Mouse (Mus musculus): ENCODE measurements around the gene Prkaa1. TPM values are rescaled to one million over a fixed set of nuclear protein-coding genes. Genes with fewer than 3 reads are reported as not detected.
"Not testable (repeated sequence)": the region's sequence is repeated elsewhere in the genome, so short reads cannot be mapped to it uniquely, and the experiment has no call there.

Prkaa1 gene
- polyA plus RNA-seq, 1 experiment from 2014 or later = 23.7 TPM

DNA sequence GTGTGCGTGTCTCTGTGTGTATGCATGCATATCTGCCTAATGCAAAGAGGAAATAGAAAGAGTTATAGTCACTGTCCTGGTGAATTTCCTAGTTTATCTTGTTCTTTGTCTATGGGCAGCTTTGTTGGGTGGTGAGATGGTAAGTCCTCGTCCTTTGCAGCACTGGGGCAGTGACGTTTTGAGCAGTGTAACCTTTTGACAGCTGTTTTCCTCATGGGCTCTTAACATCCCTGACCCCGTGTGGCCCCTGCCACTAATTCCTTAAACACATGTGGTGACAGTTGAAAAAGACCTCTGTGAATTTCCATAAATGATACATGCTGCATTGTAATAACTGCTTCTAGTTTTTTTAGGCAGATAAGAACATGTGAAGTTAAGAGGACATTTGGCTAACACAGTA, 53.0 kb downstream of the Prkaa1 start:
- Histone ChIP-seq H3K27ac (ENCODE audit: poor library complexity, severe bottlenecking) (no peak overlapping the region; the same call in 1 of the 2 replicates), H3K4me1 (replicated peaks) (peaks cover 38% of the 10 kb centered on the region), H3K27me3 (replicated peaks) (no peaks in the 10 kb centered on the region), H3K9ac (no peak overlapping the region), H3K9me3 (replicated peaks) (no peaks in the 10 kb centered on the region), H3K4me3 (no peak overlapping the region), H3K36me3 (peaks cover 9% of the 10 kb centered on the region), H3K4me2 (no peak overlapping the region)
- ATAC-seq (ENCODE audit: insufficient number of reproducible peaks, low FRiP score) = no peak
- WGBS = 50% methylated on average over 4 of the region's 4 CpGs

DNA sequence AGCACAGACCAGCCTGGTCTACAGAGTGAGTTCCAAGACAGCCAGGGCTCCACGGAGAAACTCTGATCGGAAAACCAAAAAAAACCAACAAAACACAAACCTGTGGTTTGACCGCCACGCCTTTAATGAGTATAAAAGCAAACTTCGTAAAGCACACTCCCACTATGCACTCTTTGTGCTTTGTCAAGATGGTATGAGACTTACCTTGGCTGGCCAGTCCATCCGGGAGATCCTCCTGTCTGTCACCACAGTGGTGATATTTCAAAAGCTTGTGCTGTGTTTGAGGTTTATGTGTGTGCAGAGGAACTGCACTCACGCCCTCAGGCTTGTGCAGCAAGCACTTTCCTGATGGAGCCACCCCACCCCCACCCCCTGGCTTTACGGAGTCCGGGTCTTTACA, 61.6 kb downstream of the Prkaa1 start:
- Histone ChIP-seq H3K9me3 (replicated peaks) (no peaks in the 10 kb centered on the region), H3K4me2 (no peak overlapping the region), H3K4me1 (replicated peaks) (no peaks in the 10 kb centered on the region), H3K27ac (ENCODE audit: poor library complexity, severe bottlenecking) (no peak overlapping the region), H3K9ac (no peak overlapping the region), H3K36me3 (peaks cover 8% of the 10 kb centered on the region), H3K4me3 (no peak overlapping the region), H3K27me3 (replicated peaks) (no peaks in the 10 kb centered on the region)
- ATAC-seq (ENCODE audit: insufficient number of reproducible peaks, low FRiP score) = no peak
- WGBS = 87% methylated on average over 9 of the region's 9 CpGs

DNA sequence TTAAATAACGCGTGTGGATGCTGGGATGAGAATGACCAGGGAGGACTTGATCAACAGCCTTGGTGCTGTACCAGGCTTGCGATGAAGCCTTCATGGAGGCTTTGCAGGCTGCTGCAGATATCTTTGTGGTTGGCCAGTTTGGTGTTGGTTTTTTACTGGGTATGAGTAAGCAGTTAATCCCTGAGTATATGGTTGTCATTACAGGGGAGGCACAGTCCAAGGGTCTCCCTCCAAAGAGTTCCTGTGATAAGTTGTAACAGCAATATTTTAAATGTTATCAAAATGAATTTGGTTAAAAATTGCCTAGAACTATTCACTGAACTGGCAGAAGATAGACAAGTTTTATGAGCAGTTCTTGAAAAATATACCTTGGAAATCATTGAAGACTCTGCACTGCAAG, 65.5 kb downstream of the Prkaa1 start:
- H3K27ac ChIP-seq (ENCODE audit: poor library complexity, severe bottlenecking) = no peak overlapping the region
- peaks cover 7% of the 10 kb centered on the region for H3K4me1 ChIP-seq (replicated peaks)
- 94% methylated on average over 3 of the region's 3 CpGs for WGBS
- peaks cover 4% of the 10 kb centered on the region; the same call in 1 of the 2 replicates for H3K36me3 ChIP-seq
- no peak for ATAC-seq (ENCODE audit: insufficient number of reproducible peaks, low FRiP score)
- no peaks in the 10 kb centered on the region for H3K27me3 ChIP-seq (replicated peaks)
- H3K9me3 ChIP-seq (replicated peaks) = no peaks in the 10 kb centered on the region
- no peak overlapping the region for H3K9ac ChIP-seq
- no peak overlapping the region for H3K4me2 ChIP-seq
- H3K4me3 ChIP-seq = no peak overlapping the region

DNA sequence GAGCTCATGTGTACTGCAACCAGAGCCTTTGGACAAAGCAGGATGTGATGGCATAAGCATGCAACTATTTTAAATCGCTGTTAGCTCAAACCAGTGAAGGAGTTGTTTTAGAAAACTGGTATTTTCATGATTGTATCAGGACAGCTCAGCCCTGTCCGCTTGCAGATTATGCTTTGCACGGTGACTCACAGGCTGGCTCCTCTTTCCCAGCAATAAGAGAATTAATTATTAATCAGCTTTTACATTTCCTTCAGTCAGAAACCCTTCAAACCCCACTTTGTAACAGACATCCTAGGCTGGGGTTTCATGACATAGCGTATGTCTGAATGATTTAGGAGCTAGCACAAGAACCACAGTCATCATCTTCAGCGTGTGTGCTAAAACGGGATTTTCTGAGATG, 76.8 kb downstream of the Prkaa1 start:
- Histone ChIP-seq H3K9me3 (replicated peaks) (no peaks in the 10 kb centered on the region), H3K4me3 (no peak overlapping the region), H3K27ac (ENCODE audit: poor library complexity, severe bottlenecking) (no peak overlapping the region), H3K27me3 (replicated peaks) (no peaks in the 10 kb centered on the region), H3K9ac (no peak overlapping the region), H3K4me1 (replicated peaks) (no peaks in the 10 kb centered on the region), H3K4me2 (no peak overlapping the region), H3K36me3 (peaks cover 15% of the 10 kb centered on the region)
- WGBS = 92% methylated on average over 6 of the region's 6 CpGs
- no peak for ATAC-seq (ENCODE audit: insufficient number of reproducible peaks, low FRiP score)

DNA sequence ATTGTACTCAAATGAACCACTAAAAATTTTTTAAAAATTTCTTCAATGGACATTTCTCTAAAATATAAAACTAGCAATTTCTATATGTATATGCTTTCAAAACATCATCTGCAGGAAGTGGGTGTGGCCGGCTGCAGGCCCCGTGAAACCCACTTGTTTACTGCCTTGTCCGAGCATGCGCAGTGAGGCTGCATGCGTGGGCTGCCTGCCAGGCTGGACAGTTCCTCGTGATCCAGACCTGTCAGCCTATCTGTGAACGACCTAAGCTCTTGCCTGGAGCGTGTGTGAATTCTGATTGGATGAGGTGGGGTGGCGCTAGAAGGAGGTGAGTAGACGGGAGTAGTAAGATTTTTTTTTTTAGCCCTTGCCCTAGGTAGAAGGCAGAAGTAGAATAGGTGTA, 87.1 kb downstream of the Prkaa1 start:
- H3K4me3 ChIP-seq; H3K36me3 ChIP-seq; H3K4me1 ChIP-seq (replicated peaks); H3K27ac ChIP-seq (ENCODE audit: poor library complexity, severe bottlenecking); H3K9ac ChIP-seq; H3K9me3 ChIP-seq (replicated peaks); H3K4me2 ChIP-seq; H3K27me3 ChIP-seq (replicated peaks); ATAC-seq (ENCODE audit: insufficient number of reproducible peaks, low FRiP score): not testable (repeated sequence)
- WGBS = 74% methylated on average over 10 of the region's 10 CpGs

Other genes starting within 250 kb of the Prkaa1 start
- gene Mroh2b, start 245.1 kb upstream of the Prkaa1 start, polyA plus RNA-seq (2016; fragmentation: Nextera tagmentation; extraction: Ambion mirVana) = not detected in 2 replicates
- 0.08 and 0.09 TPM in 2 replicates for gene C7, start 80.1 kb upstream of the Prkaa1 start, polyA plus RNA-seq (2016; fragmentation: Nextera tagmentation; extraction: Ambion mirVana)
- 2.3 and 3.1 TPM in 2 replicates for gene Card6, start 35.3 kb upstream of the Prkaa1 start, polyA plus RNA-seq (2016; fragmentation: Nextera tagmentation; extraction: Ambion mirVana)
- gene Rpl37, start 27.2 kb upstream of the Prkaa1 start, polyA plus RNA-seq (2016; fragmentation: Nextera tagmentation; extraction: Ambion mirVana) = 421 and 424 TPM in 2 replicates
- gene Ttc33, start 41.7 kb downstream of the Prkaa1 start, polyA plus RNA-seq (2016; fragmentation: Nextera tagmentation; extraction: Ambion mirVana) = 32.4 and 32.6 TPM in 2 replicates
- gene Ptger4, start 100.3 kb downstream of the Prkaa1 start, polyA plus RNA-seq (2016; fragmentation: Nextera tagmentation; extraction: Ambion mirVana) = 2.4 and 2.5 TPM in 2 replicates

Data from heart, embryonic 12.5 days (tissue).